Mouse (Mus musculus): ENCODE measurements around the gene Gap43.

DNA sequence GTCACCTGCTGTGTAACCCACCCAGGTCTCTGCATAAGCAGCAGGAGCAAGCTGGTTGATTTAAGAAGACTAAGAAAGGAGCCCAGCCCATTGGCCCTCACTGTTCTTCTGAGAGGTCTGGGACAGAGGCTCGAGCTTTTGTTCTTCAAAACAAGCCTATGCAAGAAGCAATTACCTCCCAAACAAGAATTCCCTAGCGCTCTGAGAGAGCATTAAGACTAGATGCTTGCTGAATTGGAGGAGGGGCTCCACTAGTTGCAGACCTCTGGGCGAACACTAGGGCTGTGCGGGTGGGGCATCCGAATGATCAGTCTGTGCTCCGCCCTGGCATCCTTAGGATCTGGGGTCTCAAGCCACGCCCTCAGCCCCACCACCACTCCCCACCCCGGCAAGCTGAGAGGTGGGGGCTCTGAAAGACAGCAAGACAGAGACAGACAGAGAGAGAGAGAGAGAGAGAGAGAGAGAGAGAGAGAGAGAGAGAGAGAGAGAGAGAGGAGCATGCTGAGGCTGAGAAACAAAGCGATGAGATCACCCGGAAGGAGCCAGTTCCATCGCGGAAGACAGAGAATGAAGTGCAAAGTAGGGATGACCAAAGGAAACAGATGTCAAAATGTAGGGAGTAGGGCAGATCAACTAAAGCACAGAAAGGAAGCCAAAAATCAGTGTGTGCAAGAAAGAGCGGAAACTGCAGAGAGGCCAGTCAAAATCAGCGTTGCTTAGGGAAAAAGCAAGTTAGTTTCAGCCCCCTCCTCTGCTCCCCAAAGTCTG, 34.3 kb downstream of the Gap43 start:
- TF ChIP-seq CTCF (IDR thresholded peaks at IDR 0.05; ENCODE audit: low read depth), result peak; percentile 49
- TF ChIP-seq EP300 (optimal IDR thresholded peaks at IDR 0.05), result no peak

Data from stomach, postnatal 0 days (tissue).